Mouse (Mus musculus) limb, embryonic 12.5 days (tissue): ENCODE results near the gene Thbs4. TPM values are rescaled to one million over a fixed set of nuclear protein-coding genes. Genes with fewer than 3 reads are reported as not detected.

Experiments used
- ATAC-seq: fragments of 200-750 bp; cut with Nextera tagmentation; 2 replicates; pipeline ENCODE4 v1.8.0; 2017; ENCODE audit warnings: low read depth, moderate TSS enrichment; ENCODE audit not compliant: insufficient number of reproducible peaks, insufficient read depth, low FRiP score, low TSS enrichment
- H3K27ac ChIP-seq: fragments of 300-500 bp; sonication (generic); 2 replicates; pipeline ENCODE4 v1.5.1; 2016; ENCODE audit warnings: mild to moderate bottlenecking, moderate library complexity
- H3K27me3 ChIP-seq: fragments of 300-500 bp; sonication (generic); 2 replicates; pipeline ENCODE4 v1.6.1; 2016; ENCODE audit warnings: mild to moderate bottlenecking, moderate library complexity
- H3K36me3 ChIP-seq: fragments of 300-500 bp; sonication (generic); 2 replicates; pipeline ENCODE4 v1.6.1; 2016; ENCODE audit warnings: mild to moderate bottlenecking, moderate library complexity
- H3K4me1 ChIP-seq: fragments of 300-500 bp; sonication (generic); replicated peaks from 2 replicates; pipeline ENCODE4 v1.6.1; 2016
- H3K4me2 ChIP-seq: fragments of 300-500 bp; sonication (generic); 2 replicates; pipeline ENCODE4 v1.6.1; 2016; ENCODE audit warnings: mild to moderate bottlenecking, moderate library complexity
- H3K4me3 ChIP-seq: fragments of 300-500 bp; sonication (generic); replicated peaks from 2 replicates; pipeline ENCODE4 v1.5.1; 2016; ENCODE audit warnings: mild to moderate bottlenecking
- H3K9ac ChIP-seq: fragments of 300-500 bp; sonication (generic); replicated peaks from 2 replicates; pipeline ENCODE4 v1.6.1; 2016; ENCODE audit warnings: mild to moderate bottlenecking, moderate library complexity
- H3K9me3 ChIP-seq: fragments of 300-500 bp; sonication (generic); 2 replicates; pipeline ENCODE4 v1.6.1; 2016; ENCODE audit warnings: mild to moderate bottlenecking, moderate library complexity
- WGBS: fragments of 180-500 bp; shearing (Covaris S2); methylation state at CpG from one replicate; pipeline ENCODE4 v1.1.7; 2016; 5-methylcytosine and 5-hydroxymethylcytosine counted together
- polyA plus RNA-seq: library from polyadenylated mRNA; unstranded; fragments of >200 nt; fragmentation: Nextera tagmentation; extraction: Ambion mirVana; gene quantifications from 2 replicates; pipeline ENCODE4 v1.2.1, GENCODE M21; 2016

Thbs4 gene
- polyA plus RNA-seq, 1 experiment from 2014 or later: 2.9 TPM

GRCm38 (mm10) chr13:92712619-92713018 lies 82.0 kb downstream of the Thbs4 start:
- Histone ChIP-seq H3K27ac (no peak overlapping the region), H3K9ac (no peak overlapping the region), H3K9me3 (no peaks in the 10 kb centered on the region), H3K4me2 (no peak overlapping the region), H3K4me3 (no peak overlapping the region), H3K4me1 (no peaks in the 10 kb centered on the region), H3K27me3 (no peaks in the 10 kb centered on the region), H3K36me3 (peaks cover 6% of the 10 kb centered on the region; the same call in 1 of the 2 replicates)
- ATAC-seq: no peak
- WGBS: 76% methylated on average over 4 of the region's 4 CpGs

DNA sequence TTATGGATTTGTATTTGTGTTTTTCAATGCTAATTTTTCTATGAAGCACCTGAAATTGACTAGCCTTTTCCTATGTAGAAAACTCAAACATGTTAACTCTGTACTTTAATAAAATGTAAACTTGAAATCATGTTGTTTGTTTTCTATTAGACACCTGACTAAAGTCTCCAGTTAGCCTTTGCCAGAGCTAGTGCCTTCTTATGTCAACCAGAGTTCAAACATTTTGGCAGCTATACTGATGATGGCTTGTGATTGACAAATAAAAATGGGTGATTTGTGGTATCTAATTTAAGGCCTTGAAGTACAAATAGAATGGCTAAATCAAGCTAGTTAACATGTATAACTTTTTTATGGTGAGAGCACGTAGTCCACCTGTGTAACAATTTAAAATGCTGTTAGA lies 82.8 kb downstream of the Thbs4 start:
- no peak overlapping the region for H3K4me3 ChIP-seq
- H3K4me1 ChIP-seq: no peaks in the 10 kb centered on the region
- H3K9ac ChIP-seq: no peak overlapping the region
- WGBS: 98% methylated on average over 1 of the region's 1 CpGs
- no peak overlapping the region for H3K4me2 ChIP-seq
- H3K36me3 ChIP-seq: peaks cover 6% of the 10 kb centered on the region; the same call in 1 of the 2 replicates
- ATAC-seq: no peak
- no peaks in the 10 kb centered on the region for H3K27me3 ChIP-seq
- H3K9me3 ChIP-seq: no peaks in the 10 kb centered on the region
- no peak overlapping the region for H3K27ac ChIP-seq

DNA sequence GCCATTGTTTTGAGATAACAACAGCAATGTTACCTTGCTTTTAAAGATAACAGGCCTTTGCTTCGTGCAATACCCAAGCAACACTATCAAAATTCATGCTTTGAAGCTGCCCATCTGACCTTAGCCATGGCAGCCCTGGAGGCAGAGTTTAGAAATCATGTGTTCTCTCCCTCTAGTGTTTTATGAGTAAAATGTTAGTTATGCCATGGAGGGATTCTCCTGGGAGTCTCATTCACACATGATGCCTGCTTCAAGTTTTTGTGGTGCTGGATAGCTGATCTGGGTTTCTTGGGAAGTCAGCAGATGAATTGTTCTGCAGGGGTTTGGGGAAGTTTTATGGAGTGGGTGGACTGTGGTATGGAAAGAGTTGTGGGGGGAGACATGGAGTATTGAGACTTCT lies 84.3 kb downstream of the Thbs4 start:
- 81% methylated on average over 1 of the region's 1 CpGs for WGBS
- Histone ChIP-seq H3K4me2 (no peak overlapping the region), H3K4me3 (no peak overlapping the region), H3K4me1 (no peaks in the 10 kb centered on the region), H3K9me3 (no peaks in the 10 kb centered on the region), H3K27ac (no peak overlapping the region), H3K27me3 (no peaks in the 10 kb centered on the region), H3K36me3 (peaks cover 9% of the 10 kb centered on the region; the same call in 1 of the 2 replicates), H3K9ac (no peak overlapping the region)
- no peak for ATAC-seq

GRCm38 (mm10) chr13:92709535-92709934 lies 85.1 kb downstream of the Thbs4 start:
- Histone ChIP-seq H3K4me3 (no peak overlapping the region), H3K36me3 (peaks cover 9% of the 10 kb centered on the region; the same call in 1 of the 2 replicates), H3K9ac (no peak overlapping the region), H3K27ac (no peak overlapping the region), H3K9me3 (no peaks in the 10 kb centered on the region), H3K4me1 (0 out of 2 replicates have a peak, but pooled peaks cover 2% of the 10 kb centered on the region), H3K4me2 (no peak overlapping the region), H3K27me3 (no peaks in the 10 kb centered on the region)
- WGBS: 38% methylated on average over 3 of the region's 3 CpGs
- ATAC-seq: no peak

GRCm38 (mm10) chr13:92708466-92708865 lies 86.2 kb downstream of the Thbs4 start:
- no peak overlapping the region for H3K27ac ChIP-seq
- no peaks in the 10 kb centered on the region for H3K9me3 ChIP-seq
- H3K4me3 ChIP-seq: no peak overlapping the region
- no peak overlapping the region for H3K9ac ChIP-seq
- H3K27me3 ChIP-seq: no peaks in the 10 kb centered on the region
- peaks cover 9% of the 10 kb centered on the region; the same call in 1 of the 2 replicates for H3K36me3 ChIP-seq
- WGBS: 85% methylated on average over 1 of the region's 1 CpGs
- 0 out of 2 replicates have a peak, but pooled peaks cover 2% of the 10 kb centered on the region for H3K4me1 ChIP-seq
- H3K4me2 ChIP-seq: no peak overlapping the region
- no peak for ATAC-seq

DNA sequence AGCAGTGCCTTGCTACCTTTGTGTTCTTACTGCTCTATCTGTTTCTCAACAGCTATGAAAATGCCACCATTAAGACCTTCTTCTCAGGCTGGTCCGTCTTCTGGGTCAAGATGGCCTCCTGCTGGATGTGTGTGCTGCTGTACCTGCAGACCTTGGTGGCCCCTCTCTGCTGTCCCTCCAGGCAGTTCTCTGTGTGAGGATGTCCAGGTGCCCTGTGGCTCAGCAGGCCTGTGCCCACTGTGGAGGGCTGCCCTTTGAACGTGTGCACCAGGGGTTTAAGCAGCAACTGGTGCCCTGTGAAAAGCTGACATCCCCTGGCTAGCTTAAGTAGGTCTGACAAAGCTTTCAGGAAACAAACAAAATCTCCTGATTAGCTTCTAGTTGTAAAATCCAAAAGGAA lies 86.7 kb downstream of the Thbs4 start:
- Histone ChIP-seq H3K4me3 (no peak overlapping the region), H3K4me2 (no peak overlapping the region), H3K4me1 (0 out of 2 replicates have a peak, but pooled peaks cover 2% of the 10 kb centered on the region), H3K27me3 (no peaks in the 10 kb centered on the region), H3K36me3 (peaks cover 9% of the 10 kb centered on the region; the same call in 1 of the 2 replicates), H3K9ac (no peak overlapping the region), H3K27ac (no peak overlapping the region), H3K9me3 (no peaks in the 10 kb centered on the region)
- no peak for ATAC-seq
- 63% methylated on average over 2 of the region's 2 CpGs for WGBS

DNA sequence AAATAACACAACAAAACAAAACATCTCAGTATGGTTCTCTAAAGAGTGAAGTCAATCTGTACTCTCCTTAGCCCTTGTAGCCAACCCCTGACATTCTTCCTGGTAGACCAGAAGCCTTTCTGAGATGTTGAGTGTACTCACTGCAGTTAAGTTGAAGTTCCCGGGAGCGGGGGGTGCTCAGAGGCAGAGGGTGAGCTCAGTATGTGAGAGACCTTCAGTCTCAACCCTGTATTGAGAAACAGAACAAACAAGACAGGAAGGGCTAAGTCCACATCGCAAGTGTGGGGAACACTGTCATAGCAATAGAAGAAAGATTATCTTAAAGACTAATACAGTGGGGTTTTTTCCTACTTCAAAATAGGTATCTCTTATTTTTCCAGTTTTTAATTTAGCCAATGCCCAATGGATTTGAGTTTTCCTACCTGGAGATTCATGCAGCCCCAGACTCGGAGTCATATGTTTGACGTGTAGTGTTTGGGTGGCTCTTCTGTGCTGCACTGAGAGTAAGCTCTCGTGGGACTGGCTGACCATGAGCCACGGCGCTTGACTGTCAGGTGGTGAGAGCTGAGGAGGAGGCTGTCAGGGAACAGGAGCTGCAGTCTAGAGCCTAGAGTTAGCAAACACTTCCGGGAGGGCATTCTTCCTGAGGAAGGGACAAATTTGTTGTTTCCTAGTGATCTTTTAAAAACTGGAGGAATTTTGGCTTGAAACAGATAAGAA lies 88.1 kb downstream of the Thbs4 start:
- Histone ChIP-seq H3K9ac (no peak overlapping the region), H3K27me3 (no peaks in the 10 kb centered on the region), H3K4me2 (no peak overlapping the region), H3K36me3 (peaks cover 9% of the 10 kb centered on the region; the same call in 1 of the 2 replicates), H3K27ac (no peak overlapping the region), H3K4me3 (no peak overlapping the region), H3K4me1 (0 out of 2 replicates have a peak, but pooled peaks cover 2% of the 10 kb centered on the region), H3K9me3 (no peaks in the 10 kb centered on the region)
- no peak for ATAC-seq
- 91% methylated on average over 9 of the region's 9 CpGs for WGBS

DNA sequence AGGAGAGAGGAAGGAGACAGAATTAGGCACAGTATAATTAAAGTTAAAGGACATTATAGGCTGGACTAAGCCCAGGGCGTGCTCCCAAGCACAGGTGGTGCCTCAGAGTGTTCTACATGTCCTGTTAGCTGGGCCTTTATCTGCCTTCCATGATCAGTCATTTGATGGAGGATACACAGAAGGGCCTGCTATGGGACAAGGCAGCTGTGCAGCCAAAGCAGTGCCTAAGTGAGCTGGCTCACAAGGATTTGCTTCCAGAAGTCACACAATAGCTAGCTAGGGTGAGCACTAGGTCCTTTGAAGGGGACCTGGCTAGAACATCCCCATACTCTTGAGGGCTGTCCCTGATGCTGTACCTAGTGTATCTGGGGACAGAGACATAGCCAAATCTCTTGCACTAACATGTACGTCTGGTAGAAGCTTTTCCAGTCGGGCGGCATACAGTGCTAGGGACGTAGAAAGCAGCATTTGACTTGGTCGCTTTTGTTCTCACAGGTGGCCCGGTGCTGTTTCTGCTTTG lies 89.5 kb downstream of the Thbs4 start:
- Histone ChIP-seq H3K9me3 (no peaks in the 10 kb centered on the region), H3K9ac (no peak overlapping the region), H3K4me2 (no peak overlapping the region), H3K4me3 (no peak overlapping the region), H3K27ac (no peak overlapping the region), H3K4me1 (0 out of 2 replicates have a peak, but pooled peaks cover 2% of the 10 kb centered on the region), H3K27me3 (no peaks in the 10 kb centered on the region), H3K36me3 (peaks cover 9% of the 10 kb centered on the region; the same call in 1 of the 2 replicates)
- 90% methylated on average over 7 of the region's 7 CpGs for WGBS
- ATAC-seq: no peak

- Histone ChIP-seq H3K4me3 (no peak overlapping the region), H3K4me1 (0 out of 2 replicates have a peak, but pooled peaks cover 2% of the 10 kb centered on the region), H3K4me2 (no peak overlapping the region), H3K9me3 (no peaks in the 10 kb centered on the region), H3K27ac (no peak overlapping the region), H3K36me3 (peaks cover 9% of the 10 kb centered on the region; the same call in 1 of the 2 replicates), H3K27me3 (no peaks in the 10 kb centered on the region), H3K9ac (no peak overlapping the region)
- ATAC-seq: no peak
- 63% methylated on average over 7 of the region's 7 CpGs for WGBS
Measured at GRCm38 (mm10) chr13:92704189-92704588, 90.4 kb downstream of the Thbs4 start.

- Histone ChIP-seq H3K9ac (no peak overlapping the region), H3K4me2 (no peak overlapping the region), H3K9me3 (no peaks in the 10 kb centered on the region), H3K27me3 (no peaks in the 10 kb centered on the region), H3K27ac (no peak overlapping the region), H3K4me1 (0 out of 2 replicates have a peak, but pooled peaks cover 2% of the 10 kb centered on the region), H3K36me3 (peaks cover 8% of the 10 kb centered on the region; the same call in 1 of the 2 replicates), H3K4me3 (no peak overlapping the region)
- ATAC-seq: no peak
- 72% methylated on average over 8 of the region's 8 CpGs for whole genome bisulfite sequencing
Measured at GRCm38 (mm10) chr13:92703241-92704027, 91.2 kb downstream of the Thbs4 start.

GRCm38 (mm10) chr13:92702035-92702434 lies 92.6 kb downstream of the Thbs4 start:
- Histone ChIP-seq H3K9ac (no peak overlapping the region), H3K27me3 (no peaks in the 10 kb centered on the region), H3K4me1 (0 out of 2 replicates have a peak, but pooled peaks cover 2% of the 10 kb centered on the region), H3K9me3 (no peaks in the 10 kb centered on the region), H3K4me3 (no peak overlapping the region), H3K36me3 (peaks cover 2% of the 10 kb centered on the region; the same call in 1 of the 2 replicates), H3K4me2 (no peak overlapping the region), H3K27ac (no peak overlapping the region)
- 85% methylated on average over 5 of the region's 5 CpGs for WGBS
- no peak for ATAC-seq
